Mouse (Mus musculus) adrenal gland, adult 8-10 months (tissue): ENCODE measurements around the gene Ap3b1. TPM values are rescaled to one million over a fixed set of nuclear protein-coding genes. Genes with fewer than 3 reads are reported as not detected.

Source experiments
- DNase-seq: peaks from one replicate; pipeline ENCODE4 v3.0.0; 2022
- microRNA-seq, 2 experiments: library from miRNA; unstranded; fragments of <30 nt; microRNA quantifications; one replicate each; pipeline ENCODE4 v1.2.0; 2022
- total RNA-seq, 4 experiments: library from RNA; stranded (reverse); gene quantifications; 2 replicates each; pipeline ENCODE4 v1.2.4; 2022

Gene Ap3b1
- total RNA-seq, 4 experiments from 2014 or later = 42.7 to 51.8 (median 48.8) TPM

- no peak for DNase-seq
These were observed 237.8 kb downstream of the Ap3b1 start for GRCm38 (mm10) chr13:94596386-94597033.

- DNase-seq = no peak
These were observed 241.0 kb downstream of the Ap3b1 start for GRCm38 (mm10) chr13:94599718-94600117.

- no peak for DNase-seq
These were observed 248.5 kb downstream of the Ap3b1 start for GRCm38 (mm10) chr13:94607035-94607860.

GRCm38 (mm10) chr13:94607861-94608223 is 249.1 kb downstream of the Ap3b1 start:
- DNase-seq = no peak

- DNase-seq = no peak
These were observed 249.7 kb downstream of the Ap3b1 start for GRCm38 (mm10) chr13:94608420-94608831.

- no peak for DNase-seq
These were observed 250.2 kb downstream of the Ap3b1 start for GRCm38 (mm10) chr13:94608947-94609346.

Small RNAs within 50 kb of the gene (microRNA-seq; reads per million reads assigned to microRNA genes)
- gene Gm25109 = 0 reads per million in 2 experiments

Other genes starting within 250 kb of the Ap3b1 start
- gene Scamp1, start 73.1 kb upstream of the Ap3b1 start, total RNA-seq = 10 to 100 TPM; 71.3 to 83.2 (median 75.9) TPM